Mouse (Mus musculus) mesoderm, embryonic 11.5 days (tissue): ENCODE results near the gene Accs.

Source experiments
- DNase-seq: peaks from one replicate; pipeline ENCODE4 v3.0.0-alpha.2; 2012; ENCODE audit warnings: low read depth, low spot score

Gene Accs

DNA sequence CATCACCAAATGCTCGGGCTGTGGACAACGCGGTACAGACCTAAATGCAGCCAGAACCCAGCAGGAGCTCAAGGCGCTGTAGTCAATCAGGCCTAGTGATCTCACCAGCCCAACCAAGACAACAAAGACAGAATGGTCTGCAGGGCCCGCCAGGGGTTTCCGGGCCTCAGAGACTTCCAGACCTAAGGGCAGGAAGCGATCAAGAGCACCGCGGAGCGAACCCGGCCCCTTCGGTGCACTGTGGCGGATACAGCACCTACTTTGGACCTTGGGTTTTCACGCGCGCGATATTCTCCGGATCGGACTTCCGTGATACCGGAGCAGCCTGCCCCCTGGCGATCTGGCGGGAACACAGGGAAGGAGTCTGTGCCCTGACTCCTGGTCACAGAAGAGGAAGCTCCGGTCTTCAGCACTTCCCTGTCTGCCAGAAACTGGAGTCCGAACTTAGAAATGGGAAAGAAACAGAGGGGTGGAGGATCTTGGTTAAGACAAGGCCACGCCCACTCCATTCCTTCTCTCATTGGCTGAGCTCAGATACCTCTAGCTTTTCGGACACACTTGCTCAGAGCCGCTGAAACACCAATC lies at the start of gene Accs:
Accs (minus strand) TSS at position 439 of the 585 bp plus-strand sequence.
- peak; percentile 88 for DNase-seq

DNA sequence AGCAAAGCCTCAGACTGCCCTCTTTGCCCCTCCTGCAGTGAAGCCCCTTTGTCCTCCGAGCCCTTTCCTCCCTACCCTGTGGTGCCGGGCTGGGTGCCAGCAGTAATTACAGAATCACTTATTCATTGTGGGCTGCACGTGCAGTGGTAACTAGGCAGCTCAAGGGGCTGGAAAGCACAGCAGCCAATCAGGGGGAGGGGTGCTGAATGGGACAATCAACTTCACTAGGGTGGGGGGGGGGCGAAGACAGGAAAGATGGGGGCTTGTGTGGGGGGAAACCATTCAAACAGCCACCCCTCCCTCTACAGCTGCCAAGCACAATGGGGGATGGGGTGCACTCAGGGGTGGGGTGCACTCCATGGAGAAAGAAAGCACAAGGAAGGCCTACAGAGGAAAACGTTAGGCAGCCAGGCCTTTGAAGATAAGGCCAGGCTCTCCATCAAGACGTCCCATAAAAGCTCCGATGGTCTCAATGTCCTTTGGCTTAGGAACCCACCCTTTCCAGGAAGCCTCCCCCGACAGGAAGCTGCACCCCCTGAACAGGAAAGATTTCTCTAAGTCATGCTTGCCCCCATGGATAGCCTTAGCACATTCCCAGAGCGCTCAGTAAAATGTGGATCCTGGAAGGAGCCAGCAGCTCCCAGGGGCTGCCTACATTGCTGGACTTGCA lies 42.0 kb upstream of the Accs start:
- peak; percentile 56 for DNase-seq

DNA sequence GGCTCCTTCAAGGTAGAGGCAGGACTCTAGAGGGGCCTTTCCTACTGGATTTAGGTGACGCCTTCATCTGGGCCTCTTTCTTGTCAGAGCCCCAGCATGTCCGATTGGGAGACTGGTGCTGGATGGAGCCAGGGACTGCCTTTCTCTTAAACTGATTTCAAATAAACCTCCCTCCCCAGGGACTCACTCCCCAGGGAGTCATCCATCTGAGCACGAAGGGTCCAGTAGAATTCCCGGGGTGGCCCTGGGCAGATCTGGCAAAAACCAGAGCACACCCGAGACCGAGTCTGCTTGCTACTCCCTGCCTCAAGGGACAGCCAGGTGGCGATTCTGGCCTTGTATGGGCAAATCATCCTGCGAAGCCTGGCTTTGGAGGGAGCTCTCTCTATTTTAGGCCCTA lies 40.4 kb upstream of the Accs start:
- DNase-seq = no peak

DNA sequence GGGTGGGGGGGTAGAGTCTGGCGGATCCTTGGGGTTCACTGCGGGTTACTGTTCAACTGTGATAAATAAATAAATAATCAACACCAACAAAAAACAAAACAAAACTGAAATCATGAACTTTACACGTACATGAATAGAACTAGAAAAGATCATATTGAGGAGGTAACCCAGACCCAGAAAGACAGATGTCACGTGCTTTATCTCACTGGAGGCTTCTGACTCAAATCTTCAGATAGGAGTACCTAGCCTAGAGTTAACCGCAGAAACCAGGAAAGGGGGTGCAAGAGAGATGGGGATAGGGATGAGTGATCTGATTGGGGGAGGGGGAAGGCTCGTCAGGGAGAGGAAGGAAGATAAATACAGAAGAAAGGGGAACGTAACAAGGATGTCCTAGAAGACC lies 39.3 kb upstream of the Accs start:
- DNase-seq = no peak

DNA sequence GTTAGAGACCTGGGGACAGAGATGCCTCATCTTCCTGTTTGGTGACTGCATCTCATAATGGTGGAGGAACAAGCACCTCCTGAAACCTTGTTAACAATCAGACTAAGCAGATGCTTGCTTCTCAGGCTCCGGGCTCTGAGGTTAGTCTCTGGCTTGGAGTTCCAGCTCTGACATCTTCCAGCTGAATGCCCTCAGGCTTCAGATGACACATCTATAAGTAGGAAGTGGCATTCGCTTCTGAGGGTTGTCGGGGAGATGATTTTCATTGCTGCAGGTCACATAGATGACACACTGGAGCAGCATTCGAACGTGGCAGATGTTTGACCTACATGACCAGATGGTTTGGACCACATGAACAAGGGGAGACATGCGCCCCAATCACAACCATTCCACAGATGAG lies 38.6 kb upstream of the Accs start:
- DNase-seq = no peak

DNA sequence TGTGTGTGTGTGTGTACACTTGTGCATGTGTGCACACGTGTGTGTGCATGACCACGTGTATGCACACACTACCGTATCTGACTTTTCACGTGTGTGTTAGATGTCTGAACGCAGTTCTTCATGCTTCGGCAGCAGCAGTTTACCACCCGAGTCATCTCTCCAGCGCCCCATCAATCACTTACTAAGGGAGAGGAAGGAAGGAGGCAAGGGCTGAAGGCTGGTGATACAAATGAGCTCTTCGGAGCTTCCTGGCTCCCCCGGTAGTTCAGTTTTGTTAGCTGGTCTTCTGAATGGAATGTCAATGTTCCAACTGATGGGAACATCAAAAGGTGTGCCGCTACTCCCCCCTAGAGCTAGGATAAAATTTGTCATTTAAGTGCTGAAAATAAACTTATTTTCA lies 37.5 kb upstream of the Accs start:
- no peak for DNase-seq

DNA sequence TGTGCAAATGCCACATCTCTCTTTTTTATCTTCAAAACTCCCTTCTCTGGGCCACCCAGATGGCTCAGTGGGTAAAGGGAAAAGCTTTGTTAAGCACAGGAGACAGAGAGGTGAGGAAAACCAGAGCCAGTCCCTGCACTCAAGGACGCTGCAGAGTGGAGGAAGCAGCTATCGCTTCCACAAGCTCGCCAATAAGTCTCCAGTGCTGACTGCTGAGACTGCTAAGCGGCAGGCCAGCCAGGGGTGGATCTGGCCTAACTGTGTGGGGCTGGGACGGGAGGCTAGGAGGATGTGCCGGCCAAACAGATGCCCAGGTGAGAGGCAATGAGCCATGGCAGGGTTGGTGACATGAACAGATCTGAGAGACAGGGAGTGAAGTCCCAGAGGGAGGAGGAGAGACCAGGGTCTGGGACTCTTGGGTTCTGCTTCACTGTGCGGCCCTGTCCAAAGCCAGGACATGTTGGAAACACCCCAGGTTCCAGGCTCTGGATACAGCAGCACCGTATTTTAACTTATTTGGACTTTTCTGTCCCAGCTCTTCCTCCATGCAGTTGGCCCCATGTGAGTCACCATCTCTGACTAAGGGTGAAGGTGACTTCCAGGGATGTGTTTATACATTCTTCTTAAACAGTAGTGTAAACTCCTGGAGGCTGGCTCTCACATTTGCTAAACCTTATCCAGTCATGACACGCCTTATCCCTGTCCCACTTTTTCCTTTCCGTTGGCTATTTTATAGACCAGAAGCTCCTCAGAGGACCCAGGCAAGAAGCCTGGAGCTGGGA lies 36.5 kb upstream of the Accs start:
- DNase-seq = no peak

DNA sequence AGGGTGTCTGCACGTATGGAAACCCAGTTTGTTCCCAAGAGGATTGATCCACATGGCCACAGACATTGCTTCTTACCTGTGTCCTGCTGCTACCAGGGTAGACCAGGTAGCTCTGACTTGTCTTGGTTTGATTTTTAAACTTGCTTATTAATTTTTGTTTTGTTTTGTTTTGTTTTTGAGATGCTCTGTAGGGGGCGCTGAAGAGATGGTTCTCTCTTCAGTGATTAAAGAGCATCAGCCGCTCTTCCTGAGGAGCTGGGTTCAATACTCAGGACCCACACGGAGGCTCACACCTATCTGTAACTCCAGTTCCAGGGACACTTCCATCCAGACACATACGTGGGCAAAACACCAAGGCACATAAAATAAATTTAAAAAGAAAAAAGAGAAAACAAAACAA lies 33.3 kb upstream of the Accs start:
- no peak for DNase-seq

DNA sequence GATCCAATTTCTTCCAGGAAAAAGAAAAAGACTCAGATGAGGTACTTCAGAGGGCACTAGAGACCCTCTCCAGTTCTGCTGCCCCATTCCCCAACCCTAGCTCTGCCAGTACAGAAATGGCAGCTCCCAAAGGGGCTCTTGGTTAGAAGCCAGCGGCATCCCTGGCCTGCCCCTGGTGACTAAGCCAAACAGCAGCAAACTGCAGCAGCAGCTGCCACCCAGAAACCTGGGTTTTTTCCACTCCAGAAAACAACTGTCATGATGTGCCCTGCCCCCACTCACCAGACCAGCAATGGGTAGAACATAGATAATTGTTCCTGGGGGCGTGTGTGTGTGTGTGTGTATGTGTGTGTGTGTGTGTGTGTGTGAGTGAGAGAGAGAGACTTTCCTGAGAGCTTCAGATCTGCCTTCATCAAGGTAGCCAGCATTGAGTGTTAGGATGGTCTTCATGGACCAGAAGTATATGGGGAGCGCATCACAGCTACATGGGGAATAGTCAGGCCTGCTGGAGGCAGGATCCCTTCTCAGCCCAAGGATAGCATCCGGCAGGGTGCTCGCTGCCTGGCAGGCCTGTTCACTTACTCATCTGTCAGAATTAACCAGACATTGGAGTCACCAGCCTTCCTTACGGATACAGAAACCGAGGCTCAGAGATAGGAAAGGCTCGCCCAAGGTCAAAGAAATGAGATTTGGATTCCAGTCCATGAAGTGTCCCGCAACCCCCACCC lies 32.1 kb upstream of the Accs start:
- no peak for DNase-seq

DNA sequence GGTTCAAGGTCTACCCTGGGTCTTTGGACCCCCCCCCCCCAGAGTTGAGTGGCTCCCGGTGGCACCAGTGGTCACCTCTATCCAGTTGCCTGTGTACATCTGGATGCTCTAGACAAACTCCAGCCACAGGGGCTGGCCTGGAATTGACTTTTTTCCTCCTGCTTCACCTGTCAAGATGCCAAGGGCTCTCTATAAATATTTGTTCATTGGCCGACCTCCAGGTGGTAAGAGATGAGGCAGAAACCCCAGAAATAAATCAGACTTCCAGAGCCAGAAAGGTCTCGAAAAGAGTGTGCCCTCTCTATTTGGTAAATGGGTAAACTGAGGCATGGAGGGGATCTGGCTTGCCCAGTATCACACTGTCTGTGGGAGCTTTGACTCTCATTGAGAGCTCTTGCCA lies 31.2 kb upstream of the Accs start:
- DNase-seq = no peak

DNA sequence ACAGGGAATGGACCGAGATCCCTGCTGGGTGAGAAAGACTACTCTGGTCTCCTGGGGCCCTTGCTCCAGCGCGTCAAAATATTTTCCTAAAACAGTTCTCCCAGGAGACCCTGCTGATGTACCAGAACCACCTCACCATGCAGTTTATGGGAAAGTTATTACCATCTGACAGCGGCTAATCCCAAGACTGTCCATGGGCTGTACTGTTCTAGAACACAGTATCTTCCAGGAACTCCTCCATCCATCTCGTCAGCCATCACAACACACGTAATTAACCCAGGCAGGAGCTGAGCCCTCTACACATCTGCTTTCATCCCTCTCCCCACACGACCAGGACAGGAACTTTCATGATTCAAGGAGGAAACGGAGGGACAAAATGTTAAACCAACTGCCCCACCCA lies 30.7 kb upstream of the Accs start:
- DNase-seq = no peak

DNA sequence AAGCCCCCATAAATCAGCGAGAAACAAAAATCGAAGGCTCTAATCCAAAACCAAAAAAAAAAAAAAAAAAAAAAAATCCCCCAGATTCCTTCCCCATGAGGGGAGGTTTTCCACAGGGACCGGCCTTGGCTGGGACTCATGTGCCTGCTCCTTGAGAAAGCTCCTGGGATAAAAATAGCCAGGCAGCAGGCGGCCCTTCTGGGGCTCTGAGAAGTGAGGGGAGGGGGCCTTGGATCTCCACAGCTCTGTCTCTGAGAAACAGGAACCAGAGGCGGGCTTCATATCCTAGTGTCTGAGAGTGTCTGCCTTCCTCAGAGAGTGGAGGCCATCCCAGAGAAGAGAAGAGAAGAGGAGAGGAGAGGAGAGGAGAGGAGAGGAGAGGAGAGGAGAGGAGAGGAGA lies 27.3 kb upstream of the Accs start:
- DNase-seq = no peak

DNA sequence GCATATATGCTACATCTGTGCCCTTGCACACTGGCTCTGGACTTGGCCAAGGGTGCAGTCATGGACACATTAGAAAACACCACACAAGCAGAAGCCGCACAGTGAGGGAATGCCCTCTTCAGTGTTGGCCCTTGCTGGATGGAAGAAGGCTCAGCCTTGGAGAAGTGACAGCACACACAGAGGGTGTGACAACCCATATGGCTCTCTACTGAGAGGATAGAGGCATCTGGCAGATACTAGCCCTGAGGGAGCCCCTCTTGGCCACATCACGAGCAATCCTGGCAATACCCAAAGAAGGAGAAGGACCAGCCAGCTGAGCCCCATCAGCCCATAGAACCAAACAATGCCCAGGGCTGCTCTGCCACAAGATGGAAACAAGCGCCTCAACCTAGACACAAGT lies 24.9 kb upstream of the Accs start:
- no peak for DNase-seq

DNA sequence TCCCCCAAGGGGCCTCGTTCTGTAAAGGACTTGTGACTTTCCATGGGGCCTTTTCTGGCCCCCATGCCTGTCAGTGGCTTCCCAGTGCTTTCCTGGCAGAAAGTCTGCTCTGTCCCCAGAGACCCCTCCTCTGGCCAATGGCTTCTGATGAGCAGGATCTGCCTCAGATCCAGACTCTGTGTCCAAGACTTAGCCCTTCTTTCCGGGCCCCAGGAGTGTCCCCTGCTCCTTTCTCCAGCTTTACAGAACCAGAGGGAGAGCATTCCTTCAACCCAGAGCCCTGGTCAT lies 24.4 kb upstream of the Accs start:
- no peak for DNase-seq

DNA sequence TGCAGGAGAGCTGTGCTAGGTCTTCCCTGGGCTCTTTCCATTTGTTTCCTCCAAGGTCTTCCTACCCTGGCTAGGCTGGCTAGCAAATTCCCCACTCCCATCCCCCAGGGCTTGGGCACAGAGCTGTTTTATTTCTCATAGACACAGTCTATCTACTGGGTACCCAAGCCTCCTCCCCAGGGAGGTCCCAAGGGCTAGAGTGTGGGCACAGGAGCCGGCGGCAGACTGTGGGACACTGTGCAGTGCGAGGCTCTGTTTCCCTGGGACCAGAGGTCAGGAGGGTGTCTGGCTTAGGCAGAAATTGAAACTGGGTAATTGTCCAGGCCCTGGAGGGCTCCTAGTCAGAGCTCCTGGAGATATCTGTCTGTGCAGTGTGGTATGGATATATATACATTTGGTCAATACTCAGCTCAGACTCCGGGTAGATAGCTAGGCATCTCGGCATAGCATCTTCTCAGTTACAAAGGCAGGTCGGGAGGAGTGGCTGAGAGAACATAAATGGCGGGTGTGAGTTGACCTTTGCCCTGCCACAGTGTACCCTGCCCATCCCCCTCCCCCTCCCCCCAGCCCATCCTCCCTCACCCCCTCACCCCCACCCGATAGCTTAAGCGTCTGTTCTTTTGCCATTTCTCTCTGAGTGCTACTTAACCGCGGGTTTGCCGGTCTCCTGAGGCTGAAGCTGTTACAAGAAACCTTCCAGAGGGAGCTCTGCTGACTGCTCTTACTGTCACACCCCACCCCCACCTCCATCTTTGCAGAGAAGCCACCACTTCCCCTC lies 23.9 kb upstream of the Accs start:
- no peak for DNase-seq

DNA sequence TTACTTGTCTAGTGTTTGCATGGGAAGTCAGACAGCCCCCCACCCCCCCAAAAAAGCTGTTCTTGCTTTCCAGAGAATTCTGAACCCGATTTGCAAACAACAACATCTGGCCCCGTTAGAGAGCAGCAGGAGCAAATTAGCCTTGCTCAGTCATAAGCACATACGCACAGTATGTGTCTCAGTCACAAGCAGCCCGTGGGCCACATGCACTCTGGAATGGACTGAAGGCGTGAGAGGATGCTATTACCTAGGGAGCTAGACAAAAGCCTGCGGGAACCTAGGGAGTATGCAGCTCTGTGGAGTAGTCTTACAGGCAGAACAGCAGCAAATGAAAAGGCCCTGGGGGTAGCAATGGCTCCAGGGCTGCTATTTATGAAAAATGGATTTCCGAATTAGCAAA lies 22.5 kb upstream of the Accs start:
- no peak for DNase-seq

DNA sequence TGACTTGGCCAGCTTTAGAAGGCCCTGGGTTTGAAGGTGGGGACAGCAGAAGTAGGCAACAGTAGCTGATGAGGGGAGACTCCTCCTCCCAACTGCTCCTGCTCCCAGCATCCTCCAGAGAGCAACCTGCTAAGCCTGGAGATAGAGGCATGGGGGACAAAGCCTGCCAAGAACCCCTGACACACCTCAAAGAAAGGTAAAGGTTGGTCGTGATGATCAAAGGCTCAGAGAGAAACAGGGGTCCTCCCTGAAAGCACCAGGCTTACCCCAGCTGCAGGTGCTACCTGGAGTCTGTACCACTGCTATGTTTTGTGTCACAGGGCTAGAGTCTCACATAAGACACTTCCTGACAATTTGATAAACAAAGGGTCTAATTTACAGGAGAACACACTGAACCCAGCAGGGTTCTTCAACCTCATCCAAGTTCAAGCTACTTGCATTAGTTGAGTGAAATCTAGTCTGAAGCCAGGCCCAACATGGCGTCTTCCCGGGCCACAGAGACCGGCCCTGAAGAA lies 21.7 kb upstream of the Accs start:
- no peak for DNase-seq

DNA sequence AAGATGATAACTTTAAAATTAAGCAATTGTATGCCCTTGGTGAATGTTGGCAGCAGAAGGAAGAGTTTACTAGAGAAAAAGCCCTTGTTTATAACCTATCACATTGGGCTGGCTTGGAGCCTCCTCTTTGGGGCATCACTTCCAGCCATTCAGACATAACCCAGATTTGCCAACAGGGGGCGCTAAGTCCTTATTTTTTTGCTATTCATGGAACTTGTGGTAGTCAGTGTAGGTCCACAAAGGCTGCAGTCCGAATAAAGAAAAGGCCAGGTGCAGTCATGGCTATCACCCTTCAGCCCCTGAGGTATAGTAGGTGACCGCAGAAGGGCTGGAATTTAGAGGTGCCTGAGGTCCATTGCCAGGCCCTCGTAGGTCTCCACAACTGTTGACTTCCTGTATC lies 21.1 kb upstream of the Accs start:
- DNase-seq = peak; percentile 77

DNA sequence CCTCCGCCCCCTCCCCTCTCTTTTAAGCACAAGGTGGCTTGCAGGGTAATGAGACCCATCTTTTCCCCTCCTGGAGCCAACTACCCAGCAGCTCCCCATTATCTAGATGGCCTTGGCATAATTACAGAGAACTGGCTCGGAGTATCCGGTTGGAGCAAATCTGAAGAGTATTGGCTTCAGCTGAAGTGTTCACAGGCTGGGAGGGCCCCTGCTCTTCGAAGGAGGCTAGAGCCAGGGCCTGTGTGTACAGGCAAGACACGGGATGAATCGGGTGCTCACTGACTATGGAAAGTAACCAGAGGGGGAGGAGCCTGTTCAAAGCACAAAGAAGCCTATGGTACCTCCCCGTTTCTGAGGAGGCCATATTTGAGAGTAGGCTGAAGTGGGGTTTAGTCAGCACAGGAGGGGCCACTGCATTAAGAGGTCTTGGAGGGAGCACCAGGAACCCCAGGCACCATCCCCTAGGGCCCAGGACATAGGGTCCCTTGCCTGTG lies 19.4 kb upstream of the Accs start, which contains the start of gene Accsl:
Accsl (minus strand) TSS at position 51 of the 494 bp plus-strand sequence.
- no peak for DNase-seq

DNA sequence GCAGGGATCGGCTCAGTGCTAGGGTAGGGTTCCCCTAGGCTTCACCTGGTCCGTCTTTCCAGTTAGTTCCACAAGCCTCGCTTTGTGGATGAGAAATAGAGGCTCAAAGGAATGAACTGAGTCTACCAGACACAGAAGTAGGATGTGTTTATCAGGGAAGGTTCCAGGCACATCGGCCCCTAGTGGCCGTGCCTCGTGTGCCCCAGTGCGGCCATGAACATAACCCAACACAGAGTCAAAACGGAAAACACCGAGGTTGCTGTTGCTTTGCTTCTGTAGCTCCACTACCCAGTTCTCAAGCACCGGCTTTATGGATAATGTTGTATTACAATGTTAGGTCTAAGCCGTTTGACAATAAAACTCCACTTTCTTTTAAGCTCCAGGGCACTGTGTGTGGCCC lies 18.8 kb upstream of the Accs start:
- DNase-seq = no peak

DNA sequence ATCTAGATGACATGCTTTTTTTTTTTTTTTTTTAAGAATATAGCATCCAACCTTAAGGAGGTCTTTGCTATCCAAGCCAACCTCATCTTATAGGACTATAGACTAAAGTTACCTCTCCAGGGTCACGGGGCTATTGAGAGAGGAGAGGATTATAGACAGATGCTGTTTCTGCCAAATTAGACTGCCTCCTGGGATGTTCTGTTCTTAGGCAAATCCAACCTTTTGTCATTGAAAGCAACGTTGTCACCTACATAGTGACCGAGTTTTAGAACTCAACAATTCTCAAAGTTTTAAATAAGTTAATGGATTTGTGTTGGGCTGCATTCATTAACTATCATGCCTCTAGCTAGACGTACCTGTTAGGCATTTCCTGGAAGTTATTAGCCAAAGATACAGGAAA lies 13.5 kb upstream of the Accs start:
- no peak for DNase-seq
